Mouse (Mus musculus) inflammation-experienced regulatory T-cells, adult 6 months (primary cell): ENCODE data around the gene Cep170b. TPM values are rescaled to one million over a fixed set of nuclear protein-coding genes. Genes with fewer than 3 reads are reported as not detected.

ENCODE experiments used
- ATAC-seq: one replicate; pipeline ENCODE4 v1.8.0; 2017
- polyA plus RNA-seq, 3 experiments: library from polyadenylated mRNA; unstranded; fragments of 100-300 nt; shearing (Covaris generic); gene quantifications; one replicate each; pipeline ENCODE4 v1.2.1; 2017

Cep170b gene
- polyA plus RNA-seq, 3 experiments from 2014 or later: 2.4 to 5.1 (median 4.1) TPM

GRCm38 (mm10) chr12:112764141-112764540, 43.9 kb downstream of the Cep170b start:
- no peak for ATAC-seq

- ATAC-seq: no peak
Measured at GRCm38 (mm10) chr12:112764991-112765390, 44.7 kb downstream of the Cep170b start.

GRCm38 (mm10) chr12:112766586-112766985, 46.3 kb downstream of the Cep170b start:
- no peak for ATAC-seq

- no peak for ATAC-seq
Measured at GRCm38 (mm10) chr12:112767036-112767890, 47.0 kb downstream of the Cep170b start.

GRCm38 (mm10) chr12:112768166-112768565, 47.9 kb downstream of the Cep170b start:
- no peak for ATAC-seq

GRCm38 (mm10) chr12:112769031-112769430, 48.8 kb downstream of the Cep170b start:
- ATAC-seq: no peak

- no peak for ATAC-seq
Measured at GRCm38 (mm10) chr12:112769751-112770150, 49.5 kb downstream of the Cep170b start.

GRCm38 (mm10) chr12:112770396-112770795, 50.1 kb downstream of the Cep170b start:
- no peak for ATAC-seq

GRCm38 (mm10) chr12:112772306-112772705, 52.1 kb downstream of the Cep170b start:
- ATAC-seq: no peak

GRCm38 (mm10) chr12:112773366-112773765, 53.1 kb downstream of the Cep170b start:
- ATAC-seq: no peak

- no peak for ATAC-seq
Measured at GRCm38 (mm10) chr12:112774026-112774425, 53.8 kb downstream of the Cep170b start.

GRCm38 (mm10) chr12:112774481-112774880, 54.2 kb downstream of the Cep170b start:
- ATAC-seq: no peak

- no peak for ATAC-seq
Measured at GRCm38 (mm10) chr12:112791026-112791425, 70.8 kb downstream of the Cep170b start.

- ATAC-seq: no peak
Measured at GRCm38 (mm10) chr12:112793601-112794355, 73.5 kb downstream of the Cep170b start.

- no peak for ATAC-seq
Measured at GRCm38 (mm10) chr12:112794356-112794816, 74.1 kb downstream of the Cep170b start.

- ATAC-seq: no peak
Measured at GRCm38 (mm10) chr12:112794998-112795397, 74.7 kb downstream of the Cep170b start.

GRCm38 (mm10) chr12:112795466-112796104, 75.3 kb downstream of the Cep170b start:
- ATAC-seq: no peak

Other genes with a start within 250 kb of the Cep170b start
- not detected for gene A530016L24Rik, start 231.0 kb upstream of the Cep170b start, polyA plus RNA-seq
- gene Tmem179, start 203.7 kb upstream of the Cep170b start, polyA plus RNA-seq: not detected
- 10 to 100 TPM in 2 of 3 experiments, 1 to 10 TPM in 1; 9.8 to 12.8 (median 11.9) TPM for gene Inf2, start 131.7 kb upstream of the Cep170b start, polyA plus RNA-seq
- 1 to 10 TPM in 2 of 3 experiments, under 1 TPM in 1; 0.99 to 1.9 (median 1.6) TPM for gene Adssl1, start 100.4 kb upstream of the Cep170b start, polyA plus RNA-seq
- 10 to 100 TPM; 34.6 to 68.7 (median 39.4) TPM for gene Siva1, start 75.8 kb upstream of the Cep170b start, polyA plus RNA-seq
- gene Akt1, start 45.6 kb upstream of the Cep170b start, polyA plus RNA-seq: 10 to 100 TPM; 20.2 to 26.3 (median 21.0) TPM
- 1 to 10 TPM; 3.7 to 4.3 (median 3.8) TPM for gene Zbtb42, start 41.6 kb upstream of the Cep170b start, polyA plus RNA-seq
- gene Pld4, start 40.2 kb downstream of the Cep170b start, polyA plus RNA-seq: 1 to 10 TPM in 2 of 3 experiments, not detected in 1; 1.6 to 6.0 TPM
- gene Ahnak2, start 82.2 kb downstream of the Cep170b start, polyA plus RNA-seq: not detected
- under 1 TPM in 2 of 3 experiments, not detected in 1; 0.33 to 0.50 TPM for gene Clba1, start 88.5 kb downstream of the Cep170b start, polyA plus RNA-seq
- 10 to 100 TPM; 67.6 to 86.3 (median 83.9) TPM for gene Cdca4, start 109.0 kb downstream of the Cep170b start, polyA plus RNA-seq
- gene Gpr132, start 147.8 kb downstream of the Cep170b start, polyA plus RNA-seq: 10 to 100 TPM; 71.4 to 79.0 (median 77.8) TPM
- gene Jag2, start 209.3 kb downstream of the Cep170b start, polyA plus RNA-seq: under 1 TPM; 0.39 to 0.59 (median 0.50) TPM
- gene Nudt14, start 221.7 kb downstream of the Cep170b start, polyA plus RNA-seq: 10 to 100 TPM; 33.0 to 42.6 (median 40.7) TPM